Mouse (Mus musculus): ENCODE measurements around the gene Pld2. TPM values are rescaled to one million over a fixed set of nuclear protein-coding genes. Genes with fewer than 3 reads are reported as not detected.
"Not testable (repeated sequence)": the region's sequence is repeated elsewhere in the genome, so short reads cannot be mapped to it uniquely, and the experiment has no call there.

The Pld2 gene
- polyA plus RNA-seq, 2 experiments: 1.3 to 1.9 TPM

DNA sequence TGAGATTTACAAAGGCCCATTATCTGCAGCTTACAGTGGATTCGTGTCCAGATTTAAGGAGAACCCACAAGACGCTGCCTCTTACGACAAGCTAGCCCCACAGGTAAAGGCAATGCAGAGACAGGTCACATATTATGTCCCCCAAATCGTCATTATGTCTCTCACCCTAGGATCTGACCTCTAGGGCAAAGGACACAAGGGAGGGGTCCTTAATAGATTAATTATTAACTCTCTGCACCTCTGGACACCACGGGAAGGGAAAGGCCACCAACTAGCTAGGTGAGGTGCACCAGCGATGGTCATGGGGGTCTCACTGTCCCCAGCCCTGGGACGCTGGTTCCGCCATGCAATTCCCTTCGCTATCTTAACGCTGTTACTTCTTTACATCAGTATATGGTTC is 20.9 kb upstream of the Pld2 start, which contains the start of gene Gltpd2:
Gene Gltpd2, plus strand, starts transcription at position 274 of the 400 bp plus-strand sequence.
- peak within 1 kb of the TSS; percentile 22 to 36 for H3K4me3 ChIP-seq (ENCODE audit: insufficient read depth in 1 of 2, low read depth in 2 of 2, low read length in 2 of 2)
- ATAC-seq (ENCODE audit: insufficient read depth): peak; percentile 55; the same call in 1 of the 2 replicates
- DNase-seq (ENCODE audit: low read depth in 3 of 3, low spot score in 3 of 3): no peak
- WGBS (ENCODE audit: insufficient replicate concordance): 52% methylated on average over 10 of the region's 10 CpGs
- peaks cover 6 to 18% of the 10 kb centered on the region in 2 experiments; a peak in 3 of 4 replicates for H3K4me1 ChIP-seq (replicated peaks; ENCODE audit: control insufficient read depth in 2 of 2, insufficient read depth in 2 of 2, low read length in 1 of 2)
- TF ChIP-seq CTCF (IDR thresholded peaks at IDR 0.05; ENCODE audit: low read depth): no peak
- no peak for TF ChIP-seq EP300 (IDR thresholded peaks at IDR 0.05; ENCODE audit: low read depth)
- H3K9me3 ChIP-seq (ENCODE audit: control insufficient read depth, low read length): no peaks in the 10 kb centered on the region
- no peak within 1 kb of the TSS for H3K27ac ChIP-seq
- H3K4me2 ChIP-seq (ENCODE audit: low read depth): peak within 1 kb of the TSS; percentile 51
- peaks cover 13% of the 10 kb centered on the region for H3K27me3 ChIP-seq (ENCODE audit: control insufficient read depth, insufficient read depth, low read length)
- no peak within 1 kb of the TSS; the same call in none of the 2 replicates for H3K9ac ChIP-seq (replicated peaks)
- H3K36me3 ChIP-seq (replicated peaks; ENCODE audit: control insufficient read depth, insufficient read depth, low read depth): no peaks in the 10 kb centered on the region

DNA sequence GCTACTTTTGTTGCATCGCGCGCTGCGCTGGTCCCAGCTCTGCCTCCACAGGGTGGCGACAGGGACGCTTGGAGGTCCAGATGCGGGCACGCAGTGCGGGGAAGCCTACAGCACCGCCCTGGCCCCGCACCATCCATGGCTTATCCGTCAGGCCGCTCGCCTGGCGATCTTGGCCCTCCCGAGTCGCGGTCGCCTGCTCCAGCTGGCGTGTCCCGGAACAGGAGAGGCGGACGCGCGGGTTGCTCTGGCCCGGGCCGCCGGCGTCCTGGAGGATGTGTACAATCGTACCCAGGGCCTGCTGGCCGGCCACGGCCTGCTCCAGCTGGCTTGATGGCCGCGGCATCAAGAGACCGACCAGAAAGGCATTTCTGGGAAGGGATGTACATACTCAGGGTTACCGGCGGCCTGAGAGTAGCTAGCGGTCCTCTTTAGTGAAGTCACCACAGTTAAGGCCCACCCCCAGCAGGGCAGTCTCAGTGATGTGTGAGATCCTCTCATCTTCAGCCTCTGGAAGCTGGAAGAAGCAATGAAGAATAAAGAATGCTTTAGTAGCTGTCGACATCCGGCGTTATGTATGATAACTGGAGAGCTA is 19.6 kb upstream of the Pld2 start:
- H3K9ac ChIP-seq (replicated peaks): peak overlapping the region; percentile 16; the same call in 1 of the 2 replicates
- WGBS (ENCODE audit: insufficient replicate concordance): 27% methylated on average over 41 of the region's 41 CpGs
- DNase-seq (ENCODE audit: low read depth in 3 of 3, low spot score in 3 of 3) (no peak), ATAC-seq (ENCODE audit: insufficient read depth) (no peak)
- TF ChIP-seq EP300 (IDR thresholded peaks at IDR 0.05; ENCODE audit: low read depth) (no peak), CTCF (IDR thresholded peaks at IDR 0.05; ENCODE audit: low read depth) (no peak)
- peak overlapping the region; percentile 5 to 36; a peak in 3 of 4 replicates for H3K4me3 ChIP-seq (ENCODE audit: insufficient read depth in 1 of 2, low read depth in 2 of 2, low read length in 2 of 2)
- peaks cover 13% of the 10 kb centered on the region for H3K27me3 ChIP-seq (ENCODE audit: control insufficient read depth, insufficient read depth, low read length)
- H3K27ac ChIP-seq: no peak overlapping the region
- no peaks in the 10 kb centered on the region for H3K36me3 ChIP-seq (replicated peaks; ENCODE audit: control insufficient read depth, insufficient read depth, low read depth)
- peaks cover 6 to 21% of the 10 kb centered on the region in 2 experiments; a peak in 3 of 4 replicates for H3K4me1 ChIP-seq (replicated peaks; ENCODE audit: control insufficient read depth in 2 of 2, insufficient read depth in 2 of 2, low read length in 1 of 2)
- H3K9me3 ChIP-seq (ENCODE audit: control insufficient read depth, low read length): no peaks in the 10 kb centered on the region
- peak overlapping the region; percentile 51 for H3K4me2 ChIP-seq (ENCODE audit: low read depth)

DNA sequence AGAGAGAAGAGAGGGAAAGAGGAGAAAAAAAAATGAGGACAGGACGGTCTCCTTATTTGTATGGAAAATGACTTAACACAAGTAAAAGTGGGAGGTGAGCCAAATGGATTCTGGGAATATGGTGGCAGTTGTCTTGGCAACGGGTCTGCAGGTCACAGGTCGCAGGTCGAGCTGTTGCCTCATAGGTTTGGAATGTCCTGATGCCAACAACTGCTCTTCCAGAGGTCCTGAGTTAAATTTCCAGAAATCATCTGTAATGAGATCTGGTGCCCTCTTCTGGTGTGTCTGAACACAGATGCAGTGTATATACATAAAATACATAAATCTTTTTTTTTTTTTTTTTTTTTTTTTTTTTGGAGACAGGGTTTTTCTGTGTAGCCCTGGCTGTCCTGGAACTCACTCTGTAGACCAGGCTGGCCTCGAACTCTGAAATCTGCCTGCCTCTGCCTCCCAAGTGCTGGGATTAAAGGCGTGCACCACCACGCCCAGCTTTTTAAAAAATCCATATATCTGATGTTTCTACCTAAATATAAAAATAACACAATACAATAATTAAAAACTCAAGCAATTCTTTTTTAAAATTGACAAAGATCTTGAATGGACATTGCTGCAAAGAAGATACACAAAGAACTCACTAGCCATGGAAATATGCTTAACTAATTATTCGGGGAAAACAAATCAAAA is 16.4 kb upstream of the Pld2 start:
- Histone ChIP-seq H3K4me1 (replicated peaks; ENCODE audit: control insufficient read depth in 2 of 2, insufficient read depth in 2 of 2, low read length in 1 of 2) (peaks cover 3 to 22% of the 10 kb centered on the region in 2 experiments; a peak in 3 of 4 replicates), H3K27me3 (ENCODE audit: control insufficient read depth, insufficient read depth, low read length) (peaks cover 13% of the 10 kb centered on the region), H3K36me3 (replicated peaks; ENCODE audit: control insufficient read depth, insufficient read depth, low read depth) (peaks cover 16% of the 10 kb centered on the region)
- H3K9ac ChIP-seq (replicated peaks); H3K9me3 ChIP-seq (ENCODE audit: control insufficient read depth, low read length); H3K4me3 ChIP-seq (ENCODE audit: insufficient read depth in 1 of 2, low read depth in 2 of 2, low read length in 2 of 2); H3K27ac ChIP-seq; DNase-seq (ENCODE audit: low read depth in 3 of 3, low spot score in 3 of 3); ATAC-seq (ENCODE audit: insufficient read depth); H3K4me2 ChIP-seq (ENCODE audit: low read depth): not testable (repeated sequence)
- WGBS (ENCODE audit: insufficient replicate concordance): 68% methylated on average over 8 of the region's 8 CpGs
- TF ChIP-seq CTCF (IDR thresholded peaks at IDR 0.05; ENCODE audit: low read depth): peak; percentile 25; the same call in 1 of the 2 replicates

DNA sequence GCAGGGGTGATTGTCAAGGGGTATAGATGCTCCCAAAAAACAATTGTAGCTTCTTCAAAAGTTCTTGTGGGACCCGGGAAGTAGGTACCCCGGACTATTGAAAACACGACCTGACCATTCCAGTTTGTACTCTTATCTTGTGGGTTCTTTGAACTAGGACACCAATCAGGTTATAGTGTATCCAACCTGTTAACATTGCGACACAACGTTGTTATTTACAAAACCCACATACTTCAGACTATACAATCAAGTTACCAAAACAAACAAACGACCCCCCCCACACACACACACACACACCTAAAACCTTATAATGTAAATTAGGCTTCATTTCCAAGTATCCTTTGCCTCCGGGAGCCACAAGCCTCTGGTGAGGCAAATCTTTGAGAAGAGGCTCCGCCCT is 15.1 kb upstream of the Pld2 start:
- peak overlapping the region; percentile 80 to 100 for H3K4me3 ChIP-seq (ENCODE audit: insufficient read depth in 1 of 2, low read depth in 2 of 2, low read length in 2 of 2)
- WGBS (ENCODE audit: insufficient replicate concordance): 3% methylated on average over 8 of the region's 8 CpGs
- H3K27me3 ChIP-seq (ENCODE audit: control insufficient read depth, insufficient read depth, low read length): peaks cover 12% of the 10 kb centered on the region
- ATAC-seq (ENCODE audit: insufficient read depth) (peak; percentile 41), DNase-seq (ENCODE audit: low read depth in 3 of 3, low spot score in 3 of 3) (no peak)
- peaks cover 16% of the 10 kb centered on the region for H3K36me3 ChIP-seq (replicated peaks; ENCODE audit: control insufficient read depth, insufficient read depth, low read depth)
- peak overlapping the region; percentile 80 for H3K4me2 ChIP-seq (ENCODE audit: low read depth)
- peaks cover 3 to 15% of the 10 kb centered on the region in 2 experiments; a peak in 3 of 4 replicates for H3K4me1 ChIP-seq (replicated peaks; ENCODE audit: control insufficient read depth in 2 of 2, insufficient read depth in 2 of 2, low read length in 1 of 2)
- no peak overlapping the region for H3K27ac ChIP-seq
- TF ChIP-seq CTCF (IDR thresholded peaks at IDR 0.05; ENCODE audit: low read depth): no peak
- H3K9me3 ChIP-seq (ENCODE audit: control insufficient read depth, low read length): no peaks in the 10 kb centered on the region
- H3K9ac ChIP-seq (replicated peaks): peak overlapping the region; percentile 35

DNA sequence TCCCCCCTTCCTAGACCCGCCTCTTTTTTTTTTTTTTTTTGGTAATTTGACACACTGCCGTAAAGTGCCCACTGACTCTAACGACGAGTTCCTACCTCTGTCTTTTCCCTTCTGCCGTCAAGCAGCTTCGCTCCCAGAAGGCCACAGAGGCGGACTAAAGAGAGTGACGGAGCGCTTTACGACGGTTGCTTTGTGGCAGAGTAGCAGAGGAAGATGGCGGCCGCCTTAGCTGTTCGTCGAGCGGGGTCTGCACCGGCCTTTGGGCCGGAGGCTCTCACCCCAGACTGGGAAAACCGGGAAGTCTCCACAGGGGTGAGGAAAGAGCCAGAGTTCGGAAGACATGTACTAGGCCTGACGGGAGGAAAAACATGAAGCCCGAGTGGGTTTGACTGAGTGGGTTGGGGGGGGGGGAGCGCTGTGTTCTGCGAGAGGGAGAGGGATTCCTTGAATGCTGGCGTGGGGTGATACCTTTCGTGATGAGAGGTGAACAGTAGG is 14.6 kb upstream of the Pld2 start, which contains the start of gene Psmb6:
Gene Psmb6, plus strand, starts transcription at position 184 of the 495 bp plus-strand sequence.
- H3K4me2 ChIP-seq (ENCODE audit: low read depth): peak within 1 kb of the TSS; percentile 80
- H3K36me3 ChIP-seq (replicated peaks; ENCODE audit: control insufficient read depth, insufficient read depth, low read depth): peaks cover 16% of the 10 kb centered on the region
- peak within 1 kb of the TSS; percentile 8; the same call in 1 of the 2 replicates for H3K27ac ChIP-seq
- peak; percentile 93 for ATAC-seq (ENCODE audit: insufficient read depth)
- under 1% methylated on average over 25 of the region's 26 CpGs for WGBS (ENCODE audit: insufficient replicate concordance)
- peaks cover 3 to 15% of the 10 kb centered on the region in 2 experiments; a peak in 3 of 4 replicates for H3K4me1 ChIP-seq (replicated peaks; ENCODE audit: control insufficient read depth in 2 of 2, insufficient read depth in 2 of 2, low read length in 1 of 2)
- H3K4me3 ChIP-seq (ENCODE audit: insufficient read depth in 1 of 2, low read depth in 2 of 2, low read length in 2 of 2): peak within 1 kb of the TSS; percentile 80 to 100
- H3K27me3 ChIP-seq (ENCODE audit: control insufficient read depth, insufficient read depth, low read length): peaks cover 7% of the 10 kb centered on the region
- H3K9me3 ChIP-seq (ENCODE audit: control insufficient read depth, low read length): no peaks in the 10 kb centered on the region
- TF ChIP-seq EP300 (IDR thresholded peaks at IDR 0.05; ENCODE audit: low read depth) (no peak), CTCF (IDR thresholded peaks at IDR 0.05; ENCODE audit: low read depth) (no peak)
- peak within 1 kb of the TSS; percentile 72 for H3K9ac ChIP-seq (replicated peaks)
- DNase-seq (ENCODE audit: low read depth in 3 of 3, low spot score in 3 of 3): peak; percentile 97

Data from liver, embryonic 14.5 days (tissue).